Mouse (Mus musculus) cerebellum, adult 2 months (tissue): ENCODE results near the gene Nt5c. TPM values are rescaled to one million over a fixed set of nuclear protein-coding genes. Genes with fewer than 3 reads are reported as not detected.
"Not testable (repeated sequence)": the region's sequence is repeated elsewhere in the genome, so short reads cannot be mapped to it uniquely, and the experiment has no call there.

Experiments used
- DNase-seq, 2 experiments: peaks; one replicate each; pipeline ENCODE4 v3.0.0; 2021
- H3K27ac ChIP-seq: fragments of 200-500 bp; 2 replicates; pipeline ENCODE4 v1.5.1; 2012; ENCODE audit warnings: low read length, control low read depth, inconsistent platforms; ENCODE audit not compliant: insufficient read depth
- H3K27me3 ChIP-seq: fragments of 200-500 bp; 2 replicates; pipeline ENCODE4 v1.6.1; 2012; ENCODE audit warnings: inconsistent platforms, mild to moderate bottlenecking, low read length, moderate library complexity; ENCODE audit not compliant: control insufficient read depth, insufficient read depth
- H3K4me1 ChIP-seq: fragments of 200-500 bp; 2 replicates; pipeline ENCODE4 v1.6.1; 2011; ENCODE audit warnings: low read length; ENCODE audit not compliant: control insufficient read depth, insufficient read depth
- H3K4me3 ChIP-seq: fragments of 200-500 bp; replicated peaks from 2 replicates; pipeline ENCODE3; 2011; ENCODE audit warnings: mild to moderate bottlenecking, low read depth, low read length, control low read depth; ENCODE audit not compliant: insufficient read depth
- CTCF ChIP-seq: fragments of 200-500 bp; IDR thresholded peaks from 2 replicates; pipeline ENCODE4 v1.5.1; 2011; ENCODE audit warnings: low read depth, mild to moderate bottlenecking, control low read depth, low read length, moderate library complexity, borderline replicate concordance; ENCODE audit not compliant: insufficient read depth
- POLR2A ChIP-seq: fragments of 200-500 bp; IDR thresholded peaks from 2 replicates; pipeline ENCODE4 v1.6.1; 2011; ENCODE audit warnings: low read length, control low read depth, borderline replicate concordance; ENCODE audit not compliant: insufficient read depth
- WGBS: fragments of 180-500 bp; shearing (Covaris S2); methylation state at CpG from one replicate; pipeline ENCODE4 v1.1.7; 2018; 5-methylcytosine and 5-hydroxymethylcytosine counted together
- polyA plus RNA-seq: library from polyadenylated mRNA; depleted of rRNA; stranded (reverse); fragments of >200 nt; gene quantifications from 2 replicates; pipeline ENCODE4 v1.2.3, GENCODE M21; 2012

The Nt5c gene
- polyA plus RNA-seq, 1 experiment = 102 TPM

DNA sequence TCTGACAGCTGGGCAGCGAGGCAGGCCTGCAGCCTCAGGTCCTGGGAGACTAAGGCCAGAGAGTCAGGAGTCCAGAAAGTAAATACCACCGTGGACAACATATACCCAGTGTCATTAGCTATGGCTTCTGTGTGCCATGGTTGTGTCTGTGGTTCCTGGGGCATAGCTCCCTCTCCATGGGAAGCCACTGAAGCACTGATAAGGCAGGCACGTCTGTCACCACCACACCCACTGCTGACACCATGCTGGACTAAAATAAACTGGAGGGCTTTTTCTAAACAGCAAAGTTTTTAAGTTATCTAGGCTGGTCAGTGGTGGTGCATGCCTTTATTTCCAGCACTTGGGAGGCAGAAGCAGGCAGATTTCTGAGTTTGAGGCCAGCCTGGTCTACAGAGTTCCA lies 14.9 kb upstream of the Nt5c start:
- 71% methylated on average over 3 of the region's 3 CpGs for WGBS
- H3K4me3 ChIP-seq = no peak overlapping the region
- peaks cover 6% of the 10 kb centered on the region; the same call in 1 of the 2 replicates for H3K4me1 ChIP-seq
- TF ChIP-seq POLR2A (no peak), CTCF (no peak)
- no peak for DNase-seq
- H3K27ac ChIP-seq = no peak overlapping the region
- no peaks in the 10 kb centered on the region for H3K27me3 ChIP-seq

DNA sequence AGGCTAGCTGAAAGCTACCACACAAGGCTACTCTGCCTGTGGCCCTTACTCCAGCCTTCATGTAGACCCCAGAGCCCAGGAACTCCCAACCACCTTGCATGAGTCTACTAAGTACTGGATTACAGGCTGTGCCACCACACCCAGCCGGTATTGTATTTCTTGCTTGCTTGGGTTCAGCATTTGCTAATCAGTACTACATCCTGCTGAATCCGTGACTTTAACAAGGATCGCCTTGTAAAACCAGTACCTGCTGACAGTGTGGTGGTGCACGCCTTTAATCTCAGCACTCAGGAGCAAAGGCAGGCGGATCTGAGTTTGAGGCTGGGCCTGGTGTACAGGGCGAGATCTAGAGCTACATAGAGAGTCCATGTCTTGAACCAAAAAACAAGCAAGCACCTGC lies 11.0 kb upstream of the Nt5c start:
- H3K4me3 ChIP-seq = no peak overlapping the region
- WGBS = 94% methylated on average over 6 of the region's 6 CpGs
- TF ChIP-seq CTCF (no peak), POLR2A (no peak)
- no peaks in the 10 kb centered on the region for H3K27me3 ChIP-seq
- no peaks in the 10 kb centered on the region for H3K4me1 ChIP-seq
- no peak for DNase-seq
- H3K27ac ChIP-seq = no peak overlapping the region

DNA sequence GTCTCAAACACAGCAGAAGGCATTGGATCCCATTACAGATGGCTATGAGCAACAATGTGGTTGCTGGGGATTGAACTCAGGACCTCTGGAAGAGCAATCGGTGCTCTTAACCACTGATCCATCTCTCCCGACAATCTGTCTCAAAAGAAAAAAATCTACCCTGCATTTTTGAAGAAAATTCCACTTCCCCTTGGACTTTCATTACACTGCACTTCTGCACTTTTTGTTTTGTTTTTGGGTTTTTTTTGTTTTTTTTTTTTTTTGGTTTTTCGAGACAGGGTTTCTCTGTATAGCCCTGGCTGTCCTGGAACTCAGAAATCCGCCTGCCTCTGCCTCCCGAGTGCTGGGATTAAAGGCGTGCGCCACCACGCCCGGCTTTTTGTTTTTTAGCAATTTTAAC lies 4.9 kb upstream of the Nt5c start:
- not testable (repeated sequence) for H3K27me3 ChIP-seq, H3K27ac ChIP-seq, DNase-seq, H3K4me1 ChIP-seq, H3K4me3 ChIP-seq
- WGBS = 86% methylated on average over 9 of the region's 9 CpGs

DNA sequence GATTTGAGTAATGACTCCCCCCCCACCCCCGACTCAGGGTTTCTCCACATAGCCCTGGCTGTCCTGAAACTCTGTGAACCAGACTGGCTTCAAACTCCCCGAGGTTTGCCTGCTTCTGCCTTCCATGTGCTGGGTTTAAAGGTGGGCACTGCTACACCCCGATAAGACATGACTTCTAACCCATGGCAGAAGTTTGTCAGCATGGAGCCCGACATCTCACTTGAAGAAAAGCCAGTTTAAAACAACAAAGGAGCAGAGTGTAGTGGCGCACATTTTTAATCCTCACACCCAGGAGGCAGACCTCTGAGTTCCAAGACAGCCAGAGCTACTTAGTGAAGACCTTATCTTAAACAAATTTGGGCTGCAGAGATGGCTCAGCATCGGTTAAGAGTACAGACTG lies 725 bp upstream of the Nt5c start:
- H3K27me3 ChIP-seq = no peaks in the 10 kb centered on the region
- H3K27ac ChIP-seq = no peak overlapping the region
- peaks cover 19% of the 10 kb centered on the region for H3K4me1 ChIP-seq
- TF ChIP-seq CTCF (no peak), POLR2A (no peak)
- DNase-seq = no peak
- peak overlapping the region; percentile 92 for H3K4me3 ChIP-seq
- 23% methylated on average over 6 of the region's 6 CpGs for WGBS

DNA sequence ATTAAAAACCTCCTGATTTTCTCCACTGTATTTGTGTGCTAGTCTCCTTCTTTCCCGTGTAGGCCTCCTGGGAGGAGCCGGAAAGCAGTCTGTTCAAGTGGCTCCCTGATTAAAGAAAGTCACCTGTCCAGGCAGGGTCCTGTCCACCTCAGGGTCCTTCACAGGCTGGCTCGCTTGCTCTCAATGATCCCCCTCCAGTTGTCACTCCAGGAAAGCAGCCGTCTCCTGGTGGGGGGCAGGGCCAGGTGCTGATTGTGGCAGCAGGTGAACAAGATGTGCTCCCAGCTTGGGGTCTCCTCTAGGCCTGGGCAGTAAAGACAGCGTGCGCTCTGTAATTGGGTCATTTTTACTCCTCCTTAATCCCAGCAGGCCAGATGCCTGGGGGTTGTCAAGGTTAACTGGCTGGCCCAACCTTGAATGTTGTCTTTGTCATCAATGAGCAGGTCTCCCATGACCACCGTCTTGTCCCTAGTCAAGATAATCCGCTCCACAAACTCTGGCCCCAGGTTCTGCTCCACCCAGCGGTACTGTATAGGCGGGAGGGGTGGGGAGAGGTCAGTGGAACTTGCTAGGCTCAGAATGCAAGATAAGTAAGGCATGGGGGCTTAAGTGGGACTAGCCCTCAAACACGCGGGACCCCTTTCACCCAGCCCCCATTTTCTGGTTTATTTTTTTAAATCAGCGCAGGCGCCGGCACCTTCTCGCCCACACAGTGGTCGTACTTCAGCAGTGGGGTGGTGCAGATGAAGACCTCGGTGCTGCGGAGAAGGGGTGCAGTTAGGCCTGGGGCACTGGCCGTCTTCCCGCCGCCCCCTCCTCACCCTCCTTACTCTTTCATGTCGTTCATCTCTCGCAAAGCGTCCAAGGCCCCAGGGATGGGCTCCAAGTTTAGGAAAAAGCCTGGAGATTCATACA lies 964 bp downstream of the Nt5c start:
- Histone ChIP-seq H3K27ac (no peak overlapping the region), H3K4me3 (peak overlapping the region; percentile 92), H3K27me3 (no peaks in the 10 kb centered on the region), H3K4me1 (peaks cover 19% of the 10 kb centered on the region)
- 14% methylated on average over 25 of the region's 25 CpGs for WGBS
- DNase-seq = no peak
- no peak for TF ChIP-seq POLR2A
- TF ChIP-seq CTCF = no peak

DNA sequence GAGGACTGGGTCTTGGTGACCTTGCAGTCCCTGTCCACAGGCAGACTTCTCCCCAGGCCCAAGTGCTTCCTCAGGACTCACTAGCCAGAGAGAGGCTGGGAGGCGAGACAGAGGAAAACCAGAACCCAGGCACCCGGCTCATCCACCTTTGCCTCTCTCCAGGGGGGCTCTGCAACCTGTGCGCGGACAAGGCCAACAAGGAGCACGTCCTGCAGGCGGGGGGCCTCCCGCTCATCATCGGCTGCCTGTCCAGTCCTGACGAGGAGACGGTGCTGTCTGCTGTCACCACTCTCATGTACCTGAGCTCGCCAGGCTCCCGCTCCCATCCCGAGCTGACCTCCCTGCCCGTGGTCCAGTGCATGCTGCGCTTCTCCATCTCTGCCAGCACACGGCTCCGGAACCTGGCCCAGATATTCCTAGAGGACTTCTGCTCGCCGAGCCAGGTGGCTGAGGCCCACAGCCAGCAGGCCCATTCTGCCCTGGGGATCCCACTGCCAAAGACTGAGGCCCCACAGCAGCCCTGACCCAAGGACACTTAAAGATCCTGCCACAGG lies 3.0 kb downstream of the Nt5c start:
- WGBS = 20% methylated on average over 19 of the region's 19 CpGs
- DNase-seq = peak; percentile 77 to 83

DNA sequence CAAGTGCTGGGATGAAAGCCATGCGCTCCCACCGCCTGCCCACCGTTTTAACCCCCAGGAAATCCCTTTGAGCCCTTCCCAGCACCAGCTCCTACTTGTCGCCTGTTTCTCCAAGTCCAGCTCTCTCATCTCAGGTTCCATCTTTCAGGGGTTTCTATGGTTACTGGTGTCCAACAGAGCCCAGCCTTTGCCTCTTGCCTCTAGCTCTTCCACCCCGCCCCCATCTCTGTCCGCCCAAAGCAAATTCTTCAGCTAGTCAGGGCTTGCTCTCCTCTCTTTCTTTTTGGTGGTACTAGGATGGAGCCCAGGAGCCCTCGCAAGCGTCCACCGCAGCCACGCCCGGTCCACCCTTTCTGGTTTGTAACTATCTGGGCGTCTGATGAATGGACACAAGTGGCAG lies 6.5 kb downstream of the Nt5c start:
- no peak overlapping the region for H3K4me3 ChIP-seq
- TF ChIP-seq CTCF = no peak
- TF ChIP-seq POLR2A = no peak
- no peak for DNase-seq
- 59% methylated on average over 12 of the region's 12 CpGs for WGBS
- H3K27ac ChIP-seq = no peak overlapping the region
- no peaks in the 10 kb centered on the region for H3K27me3 ChIP-seq
- peaks cover 12% of the 10 kb centered on the region for H3K4me1 ChIP-seq

More for the DNA sequence above, 3.0 kb downstream of the Nt5c start:
- Histone ChIP-seq H3K4me3 (no peak overlapping the region), H3K27me3 (no peaks in the 10 kb centered on the region), H3K27ac (peak overlapping the region; percentile 15), H3K4me1 (peaks cover 19% of the 10 kb centered on the region)
- TF ChIP-seq CTCF (no peak), POLR2A (no peak)

DNA sequence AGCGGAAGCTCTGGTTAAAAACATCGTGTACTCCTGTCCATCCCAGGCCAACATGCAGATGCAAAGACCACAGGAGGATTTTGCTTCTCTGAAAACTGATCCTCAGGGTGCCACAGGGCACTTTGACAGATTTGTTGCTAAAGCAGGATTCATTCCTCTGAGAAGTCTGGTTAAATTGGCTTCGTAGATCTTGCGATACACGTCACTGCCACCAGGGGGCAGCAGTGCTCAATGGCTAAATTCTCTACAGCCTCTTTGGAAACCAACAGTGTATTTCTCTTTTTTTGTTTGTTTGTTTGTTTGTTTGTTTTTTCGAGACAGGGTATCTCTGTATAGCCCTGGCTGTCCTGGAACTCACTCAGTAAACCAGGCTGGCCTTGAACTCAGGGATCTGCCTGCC lies 7.9 kb downstream of the Nt5c start:
- peak; percentile 73 to 87 for DNase-seq
- Histone ChIP-seq H3K27me3 (no peaks in the 10 kb centered on the region), H3K4me1 (peaks cover 4% of the 10 kb centered on the region; the same call in 1 of the 2 replicates), H3K4me3 (no peak overlapping the region), H3K27ac (no peak overlapping the region)
- WGBS = 15% methylated on average over 6 of the region's 6 CpGs
- TF ChIP-seq POLR2A (no peak), CTCF (peak; percentile 82)
